Mouse (Mus musculus) intestine, embryonic 14.5 days (tissue): Measurements from ENCODE around the gene Slc5a2. TPM values are rescaled to one million over a fixed set of nuclear protein-coding genes. Genes with fewer than 3 reads are reported as not detected.

ENCODE experiments used
- ATAC-seq: fragments of 200-750 bp; cut with Nextera tagmentation; replicated peaks from 2 replicates; pipeline ENCODE4 v1.8.0; 2017; ENCODE audit warnings: low read depth, moderate number of reproducible peaks, moderate TSS enrichment, moderate library complexity; ENCODE audit not compliant: low FRiP score, low TSS enrichment
- DNase-seq: peaks from one replicate; pipeline ENCODE4 v3.0.0-alpha.2; 2018; ENCODE audit warnings: low spot score
- H3K27ac ChIP-seq: fragments of 300-500 bp; sonication (generic); 2 replicates; pipeline ENCODE4 v1.5.1; 2014; ENCODE audit warnings: low read depth, mild to moderate bottlenecking, control low read depth
- H3K27me3 ChIP-seq: fragments of 300-500 bp; sonication (generic); replicated peaks from 2 replicates; pipeline ENCODE4 v1.6.1; 2014; ENCODE audit warnings: low read length, control low read depth; ENCODE audit not compliant: control insufficient read depth, insufficient read depth
- H3K36me3 ChIP-seq: fragments of 300-500 bp; sonication (generic); 2 replicates; pipeline ENCODE4 v1.6.1; 2014; ENCODE audit warnings: low read length, control low read depth; ENCODE audit not compliant: control insufficient read depth, insufficient read depth
- H3K4me1 ChIP-seq: fragments of 300-500 bp; sonication (generic); replicated peaks from 2 replicates; pipeline ENCODE4 v1.6.1; 2014; ENCODE audit warnings: low read length, control low read depth, mixed read lengths; ENCODE audit not compliant: control insufficient read depth, insufficient read depth
- H3K4me2 ChIP-seq: fragments of 300-500 bp; sonication (generic); 2 replicates; pipeline ENCODE4 v1.6.1; 2014; ENCODE audit warnings: low read length
- H3K4me3 ChIP-seq: fragments of 300-500 bp; sonication (generic); 2 replicates; pipeline ENCODE4 v1.5.1; 2014; ENCODE audit warnings: low read depth, low read length, control low read depth, mixed read lengths
- H3K9ac ChIP-seq: fragments of 300-500 bp; sonication (generic); 2 replicates; pipeline ENCODE4 v1.6.1; 2014; ENCODE audit warnings: mild to moderate bottlenecking, low read length
- H3K9me3 ChIP-seq: fragments of 300-500 bp; sonication (generic); 2 replicates; pipeline ENCODE4 v1.6.1; 2016; ENCODE audit warnings: low read length, control low read depth; ENCODE audit not compliant: control insufficient read depth
- WGBS: fragments of 180-500 bp; shearing (Covaris S2); extraction: QIAGEN DNeasy Blood & Tissue Kit; methylation state at CpG from one replicate; pipeline ENCODE4 v1.1.7; 2014; 5-methylcytosine and 5-hydroxymethylcytosine counted together
- microRNA-seq: library from miRNA; unstranded; fragments of <30 nt; microRNA quantifications from one replicate; pipeline ENCODE4, GENCODE M21; 2016
- polyA plus RNA-seq: library from polyadenylated mRNA; unstranded; fragments of >200 nt; fragmentation: Nextera tagmentation; extraction: Ambion mirVana; gene quantifications from 2 replicates; pipeline ENCODE4 v1.2.1, GENCODE M21; 2014

Slc5a2 gene
- polyA plus RNA-seq, 1 experiment from 2014 or later, result not detected

DNA sequence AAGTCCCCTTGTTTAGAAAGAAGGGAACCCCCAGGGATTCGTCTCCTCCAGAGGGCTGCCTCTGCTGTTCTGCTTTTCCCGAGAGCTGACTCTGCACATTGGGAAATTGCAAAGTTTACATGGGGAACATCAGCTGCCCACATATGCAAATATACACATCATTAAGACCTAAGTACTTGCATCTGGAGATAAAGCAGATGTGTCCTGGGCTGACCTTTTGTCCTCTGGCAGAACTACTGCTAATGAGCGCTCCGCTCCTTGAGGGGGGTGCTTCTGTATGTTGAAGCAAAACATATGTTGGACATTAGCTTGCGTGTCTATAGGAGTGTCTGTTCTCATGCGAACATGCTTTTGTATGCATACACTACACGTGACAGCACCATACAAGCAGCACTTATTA lies 55.8 kb downstream of the Slc5a2 start:
- no peaks in the 10 kb centered on the region for H3K36me3 ChIP-seq
- H3K4me3 ChIP-seq, result no peak overlapping the region
- no peak overlapping the region for H3K9ac ChIP-seq
- no peaks in the 10 kb centered on the region for H3K27me3 ChIP-seq
- DNase-seq (peak; percentile 63), ATAC-seq (peak; percentile 76)
- H3K9me3 ChIP-seq, result no peaks in the 10 kb centered on the region
- peak overlapping the region; percentile 97 for H3K27ac ChIP-seq
- WGBS, result 32% methylated on average over 7 of the region's 7 CpGs
- peak overlapping the region; percentile 26 for H3K4me2 ChIP-seq
- peaks cover 22% of the 10 kb centered on the region for H3K4me1 ChIP-seq

Small RNA genes within 50 kb of the gene (microRNA-seq; reads per million reads assigned to microRNA genes)
- 0.68 reads per million for gene Mir3103

Other genes starting within 250 kb of the Slc5a2 start
- 0.94 and 1.7 TPM in 2 replicates for gene Itgam, start 203.0 kb upstream of the Slc5a2 start, polyA plus RNA-seq
- gene Gm49368, start 203.0 kb upstream of the Slc5a2 start, polyA plus RNA-seq, result 0.04 TPM in 1 of 2 replicates, not detected in the other
- gene Itgax, start 136.1 kb upstream of the Slc5a2 start, polyA plus RNA-seq, result 0.31 and 0.47 TPM in 2 replicates
- gene Itgad, start 111.3 kb upstream of the Slc5a2 start, polyA plus RNA-seq, result 0.11 TPM in 1 of 2 replicates, not detected in the other
- gene Cox6a2, start 59.3 kb upstream of the Slc5a2 start, polyA plus RNA-seq, result not detected in 2 replicates
- gene Armc5, start 28.3 kb upstream of the Slc5a2 start, polyA plus RNA-seq, result 13.4 and 13.8 TPM in 2 replicates
- 6.5 and 7.6 TPM in 2 replicates for gene 9130023H24Rik, start 27.6 kb upstream of the Slc5a2 start, polyA plus RNA-seq
- 178 and 179 TPM in 2 replicates for gene Tgfb1i1, start 18.8 kb upstream of the Slc5a2 start, polyA plus RNA-seq
- 49.5 and 51.0 TPM in 2 replicates for gene BC017158, start 32.5 kb downstream of the Slc5a2 start, polyA plus RNA-seq
- gene Rgs10, start 153.1 kb downstream of the Slc5a2 start, polyA plus RNA-seq, result 29.4 and 31.6 TPM in 2 replicates
- 35.8 and 38.1 TPM in 2 replicates for gene Tial1, start 196.1 kb downstream of the Slc5a2 start, polyA plus RNA-seq